Mouse (Mus musculus) heart, adult 2 months (tissue): ENCODE measurements around the gene Cd6.

ENCODE experiments used
- CTCF ChIP-seq: fragments of 200-600 bp; IDR thresholded peaks from 2 replicates; pipeline ENCODE4 v1.8.1; 2022; ENCODE audit warnings: antibody characterized with exemption, mild to moderate bottlenecking, moderate library complexity
- EP300 ChIP-seq: fragments of 200-500 bp; IDR thresholded peaks from 2 replicates; pipeline ENCODE4 v1.6.1; 2011; ENCODE audit warnings: low read depth, low read length, control low read depth; ENCODE audit not compliant: insufficient read depth
- POLR2A ChIP-seq: fragments of 200-500 bp; IDR thresholded peaks from 2 replicates; pipeline ENCODE4 v1.6.1; 2011; ENCODE audit warnings: mild to moderate bottlenecking, low read depth, low read length, control low read depth; ENCODE audit not compliant: insufficient read depth

DNA sequence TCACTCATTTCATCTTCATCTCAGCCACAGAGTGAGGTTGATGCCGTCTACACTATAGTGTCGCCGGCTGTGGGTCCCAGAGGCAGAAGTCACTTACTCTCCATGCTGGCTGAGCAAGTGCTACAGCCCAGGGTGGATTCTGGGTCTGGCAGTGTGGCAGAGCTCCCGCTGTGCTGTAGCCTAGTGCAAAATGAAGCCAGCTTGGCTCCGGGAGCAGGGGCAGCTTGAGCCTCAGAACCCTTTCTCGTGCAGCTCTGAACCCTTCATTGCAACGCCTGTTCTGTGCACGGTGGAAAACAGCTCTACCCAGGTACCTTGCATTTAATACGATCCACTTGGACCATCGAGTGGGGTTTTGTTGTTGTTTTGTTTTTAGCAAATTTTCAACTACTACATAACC, 62.2 kb downstream of the Cd6 start:
- no peak for TF ChIP-seq CTCF
- no peak for TF ChIP-seq EP300
- TF ChIP-seq POLR2A: no peak
